Mouse (Mus musculus): ENCODE results near the gene Scml4.

Gene Scml4

DNA sequence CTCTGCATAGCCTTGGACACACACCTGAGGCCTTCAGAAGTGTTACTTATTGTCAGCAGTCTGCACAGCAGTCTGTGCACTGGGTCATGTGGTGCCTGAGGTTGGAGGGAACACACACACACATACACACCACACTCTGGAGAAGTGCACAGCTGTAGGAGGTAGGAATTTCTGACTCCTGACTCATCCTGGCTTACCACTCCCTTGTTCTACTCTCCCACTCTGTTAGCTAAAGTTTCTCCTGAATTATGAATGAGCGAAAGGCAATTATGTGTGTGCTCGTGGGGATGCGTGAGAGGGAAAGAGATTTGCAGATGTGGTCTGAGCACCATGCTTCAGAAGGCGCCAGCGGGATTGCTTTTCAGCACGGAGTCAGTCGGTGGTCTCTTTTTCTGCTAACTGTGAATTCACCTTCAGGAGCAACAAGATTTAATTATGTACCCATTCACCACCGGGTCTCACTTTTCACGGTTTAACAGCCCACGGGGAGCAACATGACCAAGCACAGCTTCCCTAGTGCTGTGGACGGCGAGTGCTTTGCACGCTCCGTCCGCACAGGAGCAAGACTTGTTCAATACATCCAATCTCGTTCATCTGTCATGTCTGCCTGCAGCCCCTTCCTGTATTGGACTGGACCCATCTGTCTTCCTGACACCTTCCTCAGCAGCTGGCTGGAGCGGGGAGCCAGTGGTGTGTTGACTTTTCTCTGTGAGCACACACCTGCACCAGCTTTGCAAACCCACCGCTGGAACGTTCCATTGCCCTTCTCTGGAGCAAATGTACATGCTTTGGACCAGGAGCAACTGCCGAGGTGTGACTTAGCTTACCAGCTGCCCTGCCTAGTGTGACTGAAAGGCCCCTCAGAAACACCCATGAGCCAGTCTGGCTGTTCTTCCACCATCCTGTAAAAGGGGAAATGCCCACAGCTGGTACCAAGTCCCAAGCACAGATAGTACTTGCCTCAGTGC, 91.2 kb downstream of the Scml4 start:
- no peak for DNase-seq (ENCODE audit: low spot score)

DNA sequence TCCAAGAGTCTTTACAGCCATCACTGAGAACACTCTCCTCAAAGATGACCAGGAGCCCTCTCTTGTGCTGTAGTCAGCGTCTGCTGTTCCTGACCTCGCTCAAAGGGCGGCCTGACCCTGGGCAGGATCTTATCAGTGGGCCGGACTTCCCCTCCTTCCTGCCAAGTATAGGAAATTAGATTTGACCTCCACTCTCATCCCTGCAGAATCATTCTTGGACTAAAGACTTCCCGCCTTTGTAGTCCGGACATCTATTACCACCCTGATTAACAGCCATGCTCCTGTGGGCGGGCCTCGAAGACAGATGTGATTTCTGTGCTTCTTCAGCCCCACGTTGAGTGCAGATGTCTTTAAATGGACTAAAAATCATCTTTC, 91.9 kb downstream of the Scml4 start:
- DNase-seq (ENCODE audit: low spot score), result no peak

DNA sequence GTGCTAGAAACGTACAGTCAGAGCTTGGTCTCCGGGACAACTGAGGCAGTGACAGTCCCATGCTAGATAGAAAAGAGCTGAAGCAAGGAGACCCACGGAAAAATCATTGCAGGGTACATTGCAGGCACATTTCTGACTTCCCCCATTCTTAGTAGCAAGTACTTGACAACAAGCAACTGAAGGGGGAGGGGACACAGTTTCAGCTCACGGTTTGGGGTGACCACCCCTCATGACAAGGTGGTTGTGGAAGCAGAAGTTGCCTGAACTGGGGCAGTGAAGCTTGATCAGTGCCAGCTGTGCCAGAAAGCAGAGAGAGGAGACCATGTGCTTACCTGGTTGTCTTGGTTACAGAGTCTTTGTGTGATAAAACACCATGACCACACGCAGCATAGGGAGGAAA, 93.4 kb downstream of the Scml4 start:
- DNase-seq (ENCODE audit: low spot score), result no peak

DNA sequence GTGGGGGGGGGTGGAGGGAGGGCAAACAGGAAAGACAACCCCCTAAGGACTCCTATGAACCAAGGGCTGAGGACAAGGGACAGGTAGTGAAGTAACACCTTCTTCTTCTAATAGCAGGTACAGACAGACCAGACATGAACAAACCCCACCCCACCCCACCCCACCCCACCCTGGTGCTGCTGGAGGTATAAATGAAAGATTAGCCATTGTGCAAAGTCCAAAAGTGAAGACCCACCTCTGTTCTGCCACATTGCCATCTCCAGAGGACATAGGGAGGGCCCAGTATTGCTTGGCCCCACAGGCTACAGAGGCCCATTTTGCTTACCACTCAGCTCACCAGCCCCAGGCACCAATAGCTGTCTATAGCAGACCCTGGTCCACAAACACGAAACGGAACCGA, 95.0 kb downstream of the Scml4 start:
- no peak for DNase-seq (ENCODE audit: low spot score)

DNA sequence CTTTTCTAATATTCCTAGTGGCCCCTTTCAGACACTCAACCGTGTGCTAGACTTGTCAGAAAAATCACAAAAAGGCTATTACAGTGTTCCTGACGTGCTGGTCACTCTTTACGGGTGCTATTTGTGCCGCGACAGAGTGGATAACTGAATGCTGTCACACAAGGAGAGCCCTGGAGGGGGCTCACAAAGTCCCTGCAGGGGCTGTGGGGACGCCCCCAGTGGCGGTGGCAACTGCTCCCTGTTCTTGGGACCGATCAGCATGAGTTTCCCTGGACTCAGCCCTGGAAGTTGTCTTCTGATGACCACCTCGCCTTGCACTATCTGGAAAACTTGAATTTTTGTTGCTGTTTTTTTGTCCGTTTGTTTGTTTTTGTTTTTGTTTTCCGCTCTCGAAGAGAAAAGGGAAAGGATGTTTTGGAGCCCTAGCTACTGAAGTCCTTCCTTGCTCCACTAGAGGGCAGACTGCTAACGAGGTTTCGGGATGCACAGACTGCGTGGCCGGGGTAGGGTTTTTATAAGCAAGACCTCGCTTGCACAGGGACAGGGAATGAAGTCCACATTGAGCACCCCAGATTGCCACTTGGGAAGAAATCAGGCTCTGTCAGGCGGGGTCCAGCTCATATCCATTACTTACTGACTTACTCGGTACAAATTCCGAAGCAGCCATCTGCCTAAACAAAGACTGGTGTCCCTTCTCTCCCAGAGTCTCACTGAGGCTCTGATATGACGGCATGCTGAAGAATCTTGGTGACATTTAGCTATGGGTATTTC, 97.9 kb downstream of the Scml4 start:
- DNase-seq (ENCODE audit: low spot score), result peak; percentile 43

DNA sequence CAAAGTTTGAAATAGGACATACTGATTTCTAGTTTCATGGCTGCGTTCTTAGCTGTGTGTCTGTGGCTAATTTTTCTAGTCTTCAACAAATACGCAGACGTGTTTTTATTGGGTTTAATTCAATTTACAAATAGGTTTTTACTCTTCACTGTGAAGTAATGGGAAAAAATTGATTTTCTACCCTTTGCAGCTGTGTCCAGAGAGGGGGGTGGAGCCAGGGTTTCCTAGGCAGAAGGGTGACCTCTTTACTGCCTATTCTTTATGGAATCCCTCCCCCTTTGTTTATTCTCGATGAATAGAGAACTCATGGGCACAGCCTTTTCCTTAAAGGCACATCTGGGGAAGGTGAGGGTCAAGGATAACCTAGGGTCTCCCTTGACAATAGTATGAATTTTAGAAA, 98.5 kb downstream of the Scml4 start:
- no peak for DNase-seq (ENCODE audit: low spot score)

DNA sequence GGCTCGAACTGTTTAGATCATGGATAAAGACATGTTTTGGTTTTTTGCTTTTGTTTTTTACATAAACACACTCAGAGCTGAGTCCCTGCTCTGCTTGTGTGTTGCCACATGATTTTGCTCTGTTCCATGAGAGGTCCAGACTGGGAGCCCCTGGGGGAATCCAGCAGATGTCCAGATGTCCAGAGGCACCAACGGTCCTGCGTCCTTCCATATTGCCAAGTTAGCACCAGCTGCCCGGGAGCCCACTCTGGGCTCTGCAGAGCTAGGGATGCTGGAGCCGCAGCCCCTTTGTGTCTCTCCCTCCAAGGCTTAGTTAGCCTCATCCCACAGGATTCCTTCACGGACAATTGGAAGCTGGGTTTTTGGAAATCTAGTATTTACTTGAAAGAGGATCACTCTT, 101.6 kb downstream of the Scml4 start:
- DNase-seq (ENCODE audit: low spot score), result no peak

DNA sequence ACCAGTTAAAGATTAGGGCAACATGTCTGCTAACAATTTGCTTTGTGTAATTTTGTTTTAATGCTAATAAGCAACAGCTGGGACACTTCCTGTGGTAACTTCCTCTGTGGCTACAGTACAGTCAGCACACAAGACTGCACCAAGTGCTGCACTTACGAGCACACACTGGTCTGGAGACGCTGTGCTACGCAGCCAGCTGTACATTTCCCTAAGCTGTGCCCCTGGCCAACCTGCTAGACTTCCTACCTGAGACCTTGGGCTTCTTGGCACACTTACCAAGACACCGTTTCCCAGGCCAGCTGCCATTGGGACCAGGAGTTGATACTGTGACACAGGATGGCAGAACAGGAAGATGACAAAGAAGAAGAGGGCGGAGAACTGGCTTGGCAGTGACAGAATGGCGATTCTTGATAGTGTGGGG, 102.0 kb downstream of the Scml4 start:
- no peak for DNase-seq (ENCODE audit: low spot score)

DNA sequence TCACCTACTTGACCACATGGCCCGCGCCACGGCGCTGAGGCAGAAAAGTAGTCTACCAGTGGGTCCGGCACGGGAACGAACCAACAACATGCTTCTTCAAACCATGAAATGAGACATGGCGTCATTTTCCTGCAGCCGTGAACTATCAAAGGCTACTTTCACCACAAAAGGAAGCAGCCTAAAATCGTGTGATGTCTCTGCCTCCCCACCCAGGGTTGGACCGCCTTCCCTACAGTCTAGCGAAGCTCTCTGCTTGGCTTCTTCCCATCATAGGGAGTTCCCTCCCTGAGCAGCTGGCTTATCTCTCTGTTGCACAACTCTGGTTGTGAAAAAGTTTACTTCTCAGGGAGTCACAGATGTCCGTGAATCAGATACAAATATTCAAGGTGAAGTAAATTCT, 102.5 kb downstream of the Scml4 start:
- peak; percentile 50 for DNase-seq (ENCODE audit: low spot score)

DNA sequence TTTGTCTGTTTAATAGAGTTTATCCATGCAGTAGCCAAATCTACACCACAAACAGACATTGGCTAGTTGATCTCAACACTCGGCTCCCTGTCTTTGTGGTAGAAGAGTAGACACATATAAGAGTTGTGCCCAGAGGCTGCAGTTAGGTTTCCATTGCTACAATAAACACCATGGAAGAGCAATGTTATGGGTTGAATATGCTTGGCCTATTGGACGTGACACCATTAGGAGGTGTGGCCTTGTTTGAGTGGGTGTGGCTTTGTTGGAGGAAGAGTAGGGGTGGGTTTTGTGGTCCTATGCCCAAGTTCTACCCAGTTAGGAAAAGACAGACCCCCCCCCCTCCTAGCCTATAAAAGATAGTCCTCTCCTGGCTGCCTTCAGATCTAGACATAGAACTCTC, 102.9 kb downstream of the Scml4 start:
- DNase-seq (ENCODE audit: low spot score), result no peak

DNA sequence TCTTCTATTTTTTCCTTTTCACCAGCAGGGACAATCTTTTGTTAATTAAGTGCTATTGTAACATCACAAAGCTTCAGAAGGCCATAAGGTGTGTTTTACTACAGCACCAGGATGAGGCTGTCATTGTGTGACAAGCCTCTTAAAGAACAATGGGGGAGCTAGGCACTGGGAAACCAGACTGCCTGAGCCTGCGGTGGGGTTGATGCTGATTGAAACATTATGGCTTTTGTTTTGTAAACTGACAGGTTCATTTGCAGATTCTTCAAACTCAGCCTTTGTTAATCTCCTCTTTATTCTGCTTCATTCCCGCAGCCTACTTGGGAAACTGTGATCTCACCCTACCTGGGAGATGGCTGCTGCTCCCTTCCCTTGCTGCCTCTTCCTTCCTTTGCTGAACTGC, 108.2 kb downstream of the Scml4 start:
- DNase-seq (ENCODE audit: low spot score), result no peak

DNA sequence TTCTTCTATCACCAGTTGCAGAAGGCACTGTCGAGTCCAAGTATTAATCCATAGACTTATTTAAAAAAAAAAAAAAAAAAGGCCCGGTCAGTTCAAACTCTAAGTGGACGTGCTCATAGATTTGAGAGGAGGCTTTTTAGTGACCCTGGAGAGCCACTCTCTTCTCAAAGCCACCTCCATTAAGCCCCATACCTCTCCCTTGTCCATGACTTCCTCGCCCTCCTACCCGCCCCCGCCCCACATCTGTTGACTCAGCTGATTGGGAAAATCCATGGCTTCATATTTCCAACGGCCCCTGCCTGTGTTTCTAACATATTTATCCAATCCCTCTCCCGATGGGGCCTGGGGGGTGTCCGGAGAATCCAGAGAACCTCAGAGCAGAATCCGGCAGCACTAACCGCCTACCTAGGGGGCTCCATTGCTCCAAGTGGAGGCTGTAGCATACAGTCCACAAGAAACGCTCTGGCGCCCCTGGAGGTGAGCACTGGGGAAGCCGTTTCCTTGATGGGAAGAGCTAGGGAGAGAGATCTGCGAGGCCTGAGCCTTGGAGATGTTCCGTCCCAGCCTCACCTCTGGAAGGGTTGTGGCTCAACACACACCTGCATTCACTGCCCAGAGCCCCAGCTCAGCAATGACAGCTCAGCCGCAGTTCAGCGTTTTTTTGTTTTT, 112.5 kb downstream of the Scml4 start:
- peak; percentile 50 for DNase-seq (ENCODE audit: low spot score)

DNA sequence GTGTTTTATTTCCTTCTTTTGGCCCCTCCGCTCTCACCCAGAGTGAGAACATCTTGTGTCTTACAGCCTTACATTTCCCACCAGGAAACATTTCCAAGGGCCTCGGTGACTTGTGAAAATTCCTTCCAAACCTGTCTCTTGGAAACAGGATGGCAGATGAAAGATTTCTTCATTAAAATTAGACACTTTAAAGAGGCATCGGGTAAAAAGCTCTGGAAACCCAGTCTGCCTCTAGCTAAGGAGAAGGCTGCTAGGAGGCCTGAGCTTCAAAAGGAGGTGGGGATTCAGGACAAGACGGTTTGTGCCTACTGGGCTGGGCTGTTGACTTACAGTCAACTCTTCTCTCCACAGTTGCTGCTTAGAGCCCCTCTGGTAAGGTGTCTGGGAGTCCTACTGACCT, 113.4 kb downstream of the Scml4 start:
- no peak for DNase-seq (ENCODE audit: low spot score)

DNA sequence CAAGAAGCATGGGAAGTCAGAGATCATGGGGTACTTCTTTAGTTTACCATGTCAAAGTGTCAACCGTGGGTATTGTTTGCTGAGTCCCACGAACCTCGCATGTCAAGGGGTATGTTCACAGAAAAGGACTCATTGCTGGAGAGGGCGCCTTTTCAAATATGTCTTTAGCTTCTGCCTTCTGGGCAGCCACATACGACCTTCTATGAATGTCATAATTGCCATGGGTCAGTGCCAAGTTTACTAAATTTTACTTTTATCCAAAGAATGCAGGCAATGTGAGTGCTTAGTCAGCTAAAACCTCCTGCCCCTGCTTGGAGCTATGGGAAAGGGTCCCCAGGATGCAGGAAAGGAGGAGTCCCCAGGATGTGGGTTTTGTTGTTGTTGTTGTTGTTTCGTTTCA, 116.4 kb downstream of the Scml4 start:
- DNase-seq (ENCODE audit: low spot score), result no peak

DNA sequence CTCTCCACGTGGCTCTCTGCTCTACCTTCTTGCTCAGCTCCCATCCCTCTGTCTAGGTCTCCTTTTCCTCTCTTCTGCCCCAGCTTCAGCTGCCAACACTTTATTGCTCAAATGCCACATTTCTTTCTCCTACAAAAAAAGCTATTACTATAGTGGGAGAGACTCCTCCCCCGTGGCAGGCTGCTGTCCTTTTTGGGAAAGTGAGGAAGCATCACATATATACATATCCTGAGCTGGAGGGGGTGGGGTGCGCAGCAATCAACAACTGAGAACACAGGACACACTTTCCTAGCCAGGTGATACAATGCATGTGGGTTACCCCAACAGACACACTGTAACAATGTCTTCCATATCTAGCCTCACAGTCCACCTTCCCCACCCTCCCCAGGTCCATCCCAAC, 118.2 kb downstream of the Scml4 start:
- DNase-seq (ENCODE audit: low spot score), result no peak

DNA sequence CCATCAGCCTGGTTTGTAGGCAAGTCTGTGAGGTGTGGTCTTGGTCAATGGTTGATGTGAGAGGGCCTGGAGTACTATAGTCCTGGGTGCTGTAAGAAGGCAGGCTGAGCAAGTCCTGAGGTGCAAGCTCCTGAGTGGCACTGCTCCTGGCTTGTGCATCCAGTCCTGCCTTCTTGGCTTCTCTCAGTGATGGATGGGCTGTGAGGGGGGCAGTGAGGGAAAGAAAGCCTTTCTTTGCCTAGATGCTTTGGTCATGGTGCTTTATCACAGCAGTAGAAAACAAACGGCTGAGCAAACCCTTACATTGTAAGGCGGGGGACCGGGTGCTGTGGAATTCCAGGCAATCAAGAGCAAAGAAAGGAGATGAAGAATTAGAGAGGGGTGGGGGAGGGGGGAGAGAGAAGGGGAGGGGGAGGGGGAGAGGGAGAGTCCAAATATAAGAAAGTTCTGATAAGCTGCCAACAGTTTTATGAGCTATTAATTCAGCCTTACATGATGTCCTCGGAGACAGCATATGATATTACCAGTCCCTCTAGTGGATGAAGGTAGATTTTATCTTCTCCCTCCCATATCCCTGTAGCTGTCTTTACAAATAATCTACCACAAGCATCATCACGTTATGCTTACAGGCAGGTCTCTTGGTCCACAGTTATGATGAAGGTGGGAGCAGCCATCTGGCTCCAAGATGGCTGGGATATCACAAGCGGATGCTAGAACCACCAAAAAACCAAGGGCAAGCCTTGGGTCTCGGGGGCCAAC, 121.0 kb downstream of the Scml4 start:
- DNase-seq (ENCODE audit: low spot score), result no peak

DNA sequence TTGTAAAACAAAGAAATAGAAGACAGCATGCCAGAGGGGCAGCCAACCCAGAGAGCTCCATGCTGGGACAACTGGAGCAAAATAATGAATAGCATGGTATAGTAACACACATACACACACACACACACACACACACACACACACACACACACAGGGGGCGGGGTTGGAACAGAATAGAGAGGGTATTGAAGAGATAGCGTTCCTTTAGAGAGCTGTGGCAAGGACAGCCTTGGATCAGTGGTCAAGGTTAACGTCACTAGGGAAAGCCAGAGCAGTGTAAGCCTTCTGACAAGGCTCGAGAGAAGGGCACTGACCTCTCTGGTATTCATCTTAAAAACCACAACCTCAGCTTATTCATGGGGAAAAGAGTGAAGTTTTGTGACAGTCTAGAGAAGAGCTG, 124.7 kb downstream of the Scml4 start:
- no peak for DNase-seq (ENCODE audit: low spot score)

DNA sequence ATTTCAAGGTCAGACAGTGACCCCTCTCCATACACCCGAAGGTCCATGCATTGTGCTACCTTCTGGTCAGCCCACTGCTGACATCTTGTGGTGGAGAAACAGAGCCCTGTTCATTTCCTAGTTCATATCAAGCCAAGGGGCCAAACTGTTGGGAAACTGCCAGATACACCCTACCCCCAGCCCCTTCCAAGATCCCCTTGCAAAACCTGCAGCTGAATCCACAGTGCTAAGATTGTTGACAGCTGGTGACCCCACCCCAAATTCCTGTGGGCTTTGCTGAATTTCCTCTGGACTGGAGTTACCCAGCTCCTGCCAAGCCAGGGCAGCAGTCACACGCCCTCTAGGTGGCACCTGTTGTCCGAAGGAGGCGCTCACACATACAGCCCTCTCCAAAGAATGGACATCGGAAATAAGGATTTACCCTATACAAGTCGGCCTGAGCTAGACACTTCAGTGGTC, 127.5 kb downstream of the Scml4 start:
- peak; percentile 54 for DNase-seq (ENCODE audit: low spot score)

DNA sequence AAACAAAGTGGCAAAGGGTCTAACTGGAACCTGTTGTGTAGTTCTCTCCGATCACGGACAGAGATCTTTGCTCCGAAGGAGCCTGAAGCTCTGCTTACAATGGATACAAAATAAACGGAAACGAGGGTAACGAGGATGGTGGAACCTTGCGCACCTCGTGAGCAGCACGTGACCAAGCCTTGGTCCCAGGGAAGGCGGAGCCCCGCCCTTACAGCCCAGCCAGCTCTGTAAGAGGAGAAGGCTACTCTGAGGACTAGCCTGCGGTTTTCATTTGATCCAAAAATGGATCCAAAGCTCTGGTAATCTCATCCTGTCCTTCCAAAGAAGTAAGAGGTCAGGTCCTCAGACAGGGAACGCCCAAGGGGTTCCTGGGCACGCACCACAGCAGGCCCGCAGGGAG, 128.5 kb downstream of the Scml4 start:
- DNase-seq (ENCODE audit: low spot score), result peak; percentile 19

DNA sequence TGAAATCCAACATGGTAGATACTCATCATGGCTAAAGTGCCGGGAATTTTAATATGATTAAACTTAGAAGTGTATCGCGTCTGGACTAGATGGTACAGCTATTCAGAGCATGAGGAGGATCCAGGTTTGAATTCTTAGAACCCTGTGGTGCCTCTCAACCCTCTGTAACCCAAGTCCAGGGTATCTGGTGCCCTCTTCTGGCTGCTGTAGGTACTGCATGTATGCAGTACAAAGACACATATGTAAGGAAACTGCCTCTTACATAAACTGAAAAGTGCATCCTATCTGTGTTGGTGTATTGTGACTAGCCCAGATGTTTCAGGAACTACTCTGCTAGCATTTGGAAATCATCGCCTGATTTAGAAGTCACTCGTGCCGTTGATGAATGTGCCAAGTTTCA, 129.7 kb downstream of the Scml4 start:
- DNase-seq (ENCODE audit: low spot score), result peak; percentile 35

DNA sequence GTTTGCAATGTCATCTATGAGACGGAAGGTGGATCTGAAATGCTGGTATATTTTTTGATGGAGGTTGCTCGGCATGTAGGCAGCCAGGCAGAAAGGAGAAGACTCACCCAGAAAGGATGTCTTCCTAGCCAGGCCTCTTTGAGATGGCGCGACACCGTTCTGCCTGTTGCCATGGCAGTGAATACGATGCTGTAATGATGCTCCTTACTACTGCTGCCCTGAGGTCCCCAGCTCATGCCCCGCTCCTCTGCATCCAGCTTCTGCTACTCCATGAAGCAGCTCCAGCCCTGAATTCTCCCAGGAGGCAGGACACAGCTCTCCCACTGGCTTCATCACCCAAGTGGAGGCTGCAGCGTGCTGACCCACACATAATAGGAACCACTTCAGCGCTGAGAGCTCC, 130.8 kb downstream of the Scml4 start:
- no peak for DNase-seq (ENCODE audit: low spot score)

DNA sequence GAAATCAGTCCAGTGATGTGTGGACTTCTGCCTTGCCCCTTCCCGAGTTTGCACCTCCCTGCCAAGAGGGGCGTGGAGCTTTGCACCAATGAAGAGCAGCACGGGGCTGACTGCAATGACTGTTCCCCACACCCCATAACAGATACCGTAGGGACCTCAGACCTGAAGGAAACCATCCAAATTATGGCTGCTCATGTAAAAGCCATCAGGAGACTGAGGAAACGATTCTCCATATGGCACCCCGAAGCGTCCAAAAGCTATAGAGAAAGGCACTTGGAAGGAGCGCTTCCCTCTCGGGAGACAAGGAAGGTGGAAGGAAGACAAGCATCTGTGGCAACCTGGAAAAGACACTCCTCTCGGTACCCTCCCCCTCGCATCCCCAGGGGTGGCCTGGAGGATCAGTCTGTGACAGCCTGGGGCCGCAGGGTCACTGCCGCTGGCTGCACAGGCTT, 134.2 kb downstream of the Scml4 start:
- DNase-seq (ENCODE audit: low spot score), result no peak
